Mouse (Mus musculus): Measurements from ENCODE around the gene R3hdm2. TPM values are rescaled to one million over a fixed set of nuclear protein-coding genes. Genes with fewer than 3 reads are reported as not detected.

The R3hdm2 gene
- total RNA-seq, 2 experiments from 2014 or later: 97.8 to 120 TPM

DNA sequence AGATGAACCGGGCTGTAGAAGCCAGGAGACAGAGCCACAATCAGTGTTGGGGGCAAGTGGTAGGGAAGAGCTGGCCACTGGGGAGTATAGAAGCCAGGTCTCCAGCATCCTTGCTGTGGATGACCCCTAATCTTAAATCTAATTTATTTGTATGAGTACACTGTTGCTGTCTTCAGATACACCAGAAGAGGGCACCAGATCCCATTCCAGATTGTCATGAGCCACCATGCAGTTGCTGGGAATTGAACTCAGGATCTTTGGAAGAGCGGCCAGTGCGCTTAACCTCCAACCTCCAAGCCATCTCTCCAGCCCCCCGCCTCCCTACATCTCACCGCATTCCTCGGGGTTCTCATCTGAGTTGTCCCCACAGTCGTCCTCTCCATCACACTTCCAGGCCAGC is 166.4 kb downstream of the R3hdm2 start:
- no peak for DNase-seq

DNA sequence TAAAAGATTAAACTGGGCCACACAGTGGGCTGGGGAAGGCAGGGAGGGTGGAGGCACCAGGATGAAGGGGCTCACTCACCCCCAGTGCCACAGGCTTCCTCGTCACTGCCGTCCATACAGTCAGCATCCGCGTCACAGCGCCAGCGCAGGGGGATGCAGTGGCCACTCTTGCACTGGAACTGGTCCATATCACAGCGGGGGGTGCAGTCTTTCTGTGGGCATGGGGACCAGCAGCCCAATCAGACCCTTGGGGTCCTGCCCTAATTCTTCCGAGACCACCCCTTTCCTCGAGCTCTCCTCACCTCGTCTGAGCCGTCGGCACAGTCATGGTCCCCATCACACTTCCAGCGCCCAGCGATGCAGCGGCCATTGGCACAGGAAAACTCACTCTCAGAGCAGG is 168.1 kb downstream of the R3hdm2 start:
- DNase-seq: no peak

Other genes with a start within 250 kb of the R3hdm2 start
- under 1 TPM; 0.78 to 1.00 TPM for gene B4galnt1, start 215.1 kb upstream of the R3hdm2 start, total RNA-seq (2021)
- gene Slc26a10, start 199.7 kb upstream of the R3hdm2 start, total RNA-seq (2021): 1 to 10 TPM; 3.3 to 6.5 TPM
- gene Arhgef25, start 190.2 kb upstream of the R3hdm2 start, total RNA-seq (2021): 1 to 10 TPM; 8.7 to 9.3 TPM
- 10 to 100 TPM; 18.9 to 19.6 TPM for gene Dtx3, start 184.6 kb upstream of the R3hdm2 start, total RNA-seq (2021)
- 1 to 10 TPM; 4.7 to 6.9 TPM for gene Pip4k2c, start 168.7 kb upstream of the R3hdm2 start, total RNA-seq (2021)
- gene Kif5a, start 117.0 kb upstream of the R3hdm2 start, total RNA-seq (2021): under 1 TPM; 0.18 to 0.62 TPM
- gene Dctn2, start 114.0 kb upstream of the R3hdm2 start, total RNA-seq (2021): 10 to 100 TPM; 88.3 to 90.8 TPM
- gene Mbd6, start 91.3 kb upstream of the R3hdm2 start, total RNA-seq (2021): 10 to 100 TPM; 12.7 to 14.3 TPM
- 10 to 100 TPM; 48.3 to 53.5 TPM for gene Mars, start 68.5 kb upstream of the R3hdm2 start, total RNA-seq (2021)
- gene Arhgap9, start 58.4 kb upstream of the R3hdm2 start, total RNA-seq (2021): 1 to 10 TPM; 1.4 to 1.7 TPM
- gene Gli1, start 38.4 kb upstream of the R3hdm2 start, total RNA-seq (2021): 1 to 10 TPM in 1 of 2 experiments, under 1 TPM in 1; 0.74 to 1.5 TPM
- gene Inhbe, start 25.9 kb upstream of the R3hdm2 start, total RNA-seq (2021): not detected
- gene Inhbc, start 9.9 kb upstream of the R3hdm2 start, total RNA-seq (2021): not detected
- 100 to 1,000 TPM; 308 to 367 TPM for gene Stac3, start 121.4 kb downstream of the R3hdm2 start, total RNA-seq (2021)
- 10 to 100 TPM; 11.4 to 15.1 TPM for gene Ndufa4l2, start 134.6 kb downstream of the R3hdm2 start, total RNA-seq (2021)
- gene Shmt2, start 142.1 kb downstream of the R3hdm2 start, total RNA-seq (2021): 10 to 100 TPM; 24.9 to 26.6 TPM
- under 1 TPM; 0.26 to 0.32 TPM for gene Nxph4, start 154.2 kb downstream of the R3hdm2 start, total RNA-seq (2021)
- gene Lrp1, start 240.8 kb downstream of the R3hdm2 start, total RNA-seq (2021): 10 to 100 TPM; 58.1 to 64.3 TPM

All from gastrocnemius, postnatal 25 days (tissue).